Mouse (Mus musculus): Measurements from ENCODE around the gene Zfp784.
"Not testable (repeated sequence)": the region's sequence is repeated elsewhere in the genome, so short reads cannot be mapped to it uniquely, and the experiment has no call there.

Gene Zfp784

DNA sequence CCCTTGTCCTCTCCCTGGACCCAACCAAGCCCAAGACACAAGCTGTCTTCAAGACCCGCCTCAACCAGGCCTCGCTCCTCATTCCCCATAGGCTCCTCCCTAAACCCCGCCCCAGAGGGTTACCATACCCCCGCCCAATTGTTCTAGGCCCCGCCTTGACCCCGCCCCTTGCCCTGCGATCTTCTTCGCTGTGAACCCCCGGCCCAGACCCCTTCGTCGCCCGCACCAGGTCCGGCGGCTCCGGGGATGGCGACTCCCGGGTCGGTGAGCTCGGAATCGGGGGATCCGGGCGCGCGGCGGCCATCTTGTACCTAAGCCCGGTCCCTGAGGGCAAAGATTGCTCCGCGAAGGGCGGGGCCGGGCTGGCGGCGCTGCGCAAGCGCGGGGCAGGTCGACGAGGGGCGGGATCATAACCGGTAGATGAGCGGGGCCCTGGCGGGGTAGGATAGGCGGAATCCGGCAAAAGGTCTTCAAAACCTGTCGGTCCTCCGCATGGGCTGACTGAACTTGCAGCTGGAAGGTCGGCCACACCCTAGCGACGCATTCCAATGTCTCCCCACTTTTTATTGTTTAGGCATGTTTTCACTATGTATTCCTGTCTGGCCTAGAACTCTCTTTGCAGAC lies at the start of gene Zfp784:
Gene Zfp784, minus strand, starts transcription at position 338 of the 624 bp plus-strand sequence.
- Histone ChIP-seq H3K27me3 (ENCODE audit: control insufficient read depth, insufficient read depth, low read length, poor library complexity, severe bottlenecking) (no peaks in the 10 kb centered on the region), H3K36me3 (ENCODE audit: control insufficient read depth, insufficient read depth, low read length, poor library complexity, severe bottlenecking) (no peaks in the 10 kb centered on the region)
- DNase-seq (ENCODE audit: low read depth, low spot score), result peak; percentile 94

DNA sequence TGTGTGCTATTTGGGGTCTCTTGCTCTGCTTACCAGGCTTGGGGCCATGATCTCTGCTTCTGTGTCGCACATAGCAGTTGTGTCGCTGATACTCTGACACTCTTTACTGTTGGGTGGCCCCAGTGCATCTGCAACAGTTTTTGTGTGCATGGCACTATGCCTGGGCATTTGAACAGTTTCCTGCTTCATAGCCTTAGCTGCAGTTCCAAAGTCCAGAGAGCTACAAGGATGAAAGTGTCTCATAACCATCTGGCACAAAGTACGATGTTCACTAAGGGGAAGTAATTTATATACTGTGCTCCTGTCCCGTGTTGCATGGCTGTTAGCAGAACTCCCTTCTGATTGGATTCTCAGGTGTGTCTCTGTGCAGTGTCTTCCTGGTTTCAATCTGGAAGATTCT lies 49.6 kb upstream of the Zfp784 start:
- no peaks in the 10 kb centered on the region for H3K27me3 ChIP-seq (ENCODE audit: control insufficient read depth, insufficient read depth, low read length, poor library complexity, severe bottlenecking)
- no peak for DNase-seq (ENCODE audit: low read depth, low spot score)

DNA sequence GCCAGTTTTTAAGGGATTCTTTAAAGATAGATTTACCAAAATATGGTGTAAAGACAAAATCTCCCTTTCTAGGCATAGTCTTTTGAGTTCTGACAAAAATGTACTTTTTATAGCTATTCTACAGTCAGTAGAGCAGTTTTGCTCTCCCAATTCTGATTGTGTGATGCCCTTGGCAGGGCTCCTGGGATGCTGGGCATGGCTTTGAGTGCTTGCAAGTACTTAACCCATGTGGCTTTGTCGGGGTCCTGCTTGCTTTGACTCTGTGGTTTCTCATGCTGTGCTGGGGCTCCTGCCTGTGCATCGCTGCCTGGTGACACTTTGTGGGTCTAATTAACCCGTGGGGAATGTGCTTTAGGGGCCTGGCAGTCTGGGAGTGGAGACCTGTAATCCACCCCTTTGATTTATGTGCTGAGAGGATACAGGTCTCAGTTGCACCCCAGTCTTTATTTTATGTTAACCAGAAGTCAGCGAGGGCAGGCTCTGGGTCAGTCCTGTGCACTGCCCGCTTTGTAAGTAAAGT lies 48.7 kb upstream of the Zfp784 start:
- H3K27me3 ChIP-seq (ENCODE audit: control insufficient read depth, insufficient read depth, low read length, poor library complexity, severe bottlenecking), result no peaks in the 10 kb centered on the region
- DNase-seq (ENCODE audit: low read depth, low spot score), result no peak
- H3K36me3 ChIP-seq (ENCODE audit: control insufficient read depth, insufficient read depth, low read length, poor library complexity, severe bottlenecking), result peaks cover 7% of the 10 kb centered on the region

More for the DNA sequence above, 49.6 kb upstream of the Zfp784 start:
- peaks cover 11% of the 10 kb centered on the region for H3K36me3 ChIP-seq (ENCODE audit: control insufficient read depth, insufficient read depth, low read length, poor library complexity, severe bottlenecking)

GRCm38 (mm10) chr7:5085512-5085911 lies 47.3 kb upstream of the Zfp784 start:
- no peak for DNase-seq (ENCODE audit: low read depth, low spot score)
- H3K27me3 ChIP-seq (ENCODE audit: control insufficient read depth, insufficient read depth, low read length, poor library complexity, severe bottlenecking), result no peaks in the 10 kb centered on the region
- H3K36me3 ChIP-seq (ENCODE audit: control insufficient read depth, insufficient read depth, low read length, poor library complexity, severe bottlenecking), result peaks cover 7% of the 10 kb centered on the region

DNA sequence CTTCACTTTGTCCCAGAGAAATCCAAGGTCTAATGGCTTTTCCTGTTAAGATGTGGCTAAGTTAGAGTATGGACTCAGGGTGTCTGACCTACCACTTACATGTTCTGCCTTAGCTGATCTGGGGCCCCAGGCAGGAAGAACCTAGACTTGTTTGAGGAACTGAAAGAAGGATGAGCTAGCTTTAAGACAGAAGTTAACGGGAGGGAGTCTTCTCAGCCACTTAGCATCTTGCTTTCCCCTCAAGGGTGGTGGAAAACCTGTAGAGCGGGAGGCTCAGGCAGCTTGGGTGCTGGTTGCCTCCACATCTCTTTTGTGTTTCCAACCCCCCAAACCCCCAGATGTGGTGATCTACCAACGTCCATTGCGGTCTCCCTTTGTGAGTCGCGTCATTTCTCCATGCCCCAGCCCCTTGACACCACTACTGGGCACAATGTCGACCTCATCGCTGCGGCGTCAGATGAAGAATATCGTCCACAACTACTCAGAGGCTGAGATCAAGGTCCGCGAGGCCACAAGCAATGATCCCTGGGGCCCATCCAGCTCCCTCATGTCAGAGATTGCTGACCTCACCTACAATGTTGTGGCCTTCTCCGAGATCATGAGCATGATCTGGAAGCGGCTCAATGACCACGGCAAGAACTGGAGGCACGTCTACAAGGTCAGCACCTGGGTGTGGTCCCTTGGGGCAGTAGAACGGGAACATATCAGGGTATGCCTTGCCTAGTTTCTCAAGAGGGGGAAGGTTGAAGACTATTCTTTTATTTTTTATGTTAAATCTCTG lies 45.3 kb upstream of the Zfp784 start:
- DNase-seq (ENCODE audit: low read depth, low spot score), result peak; percentile 89
- H3K27me3 ChIP-seq (ENCODE audit: control insufficient read depth, insufficient read depth, low read length, poor library complexity, severe bottlenecking), result no peaks in the 10 kb centered on the region
- peaks cover 7% of the 10 kb centered on the region for H3K36me3 ChIP-seq (ENCODE audit: control insufficient read depth, insufficient read depth, low read length, poor library complexity, severe bottlenecking)

DNA sequence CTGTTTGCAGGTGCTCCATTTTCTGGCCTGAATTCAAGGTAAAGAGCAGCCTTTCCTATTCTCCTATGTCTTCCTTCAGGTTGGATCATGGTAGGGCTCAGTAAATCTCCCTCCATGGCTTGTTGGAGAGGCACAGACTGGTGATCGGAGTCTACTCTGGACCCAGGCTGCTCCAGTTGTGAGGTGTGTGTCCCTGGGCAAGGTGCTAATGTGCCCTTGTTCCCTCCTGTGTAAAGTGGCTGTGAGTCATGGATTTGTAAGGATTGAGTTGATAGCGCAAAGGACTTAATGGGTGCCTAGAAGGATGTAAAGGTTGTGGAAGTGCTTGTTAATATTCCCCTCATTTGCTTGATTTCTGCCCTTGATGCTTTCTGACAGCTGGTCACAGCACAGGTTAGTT lies 43.7 kb upstream of the Zfp784 start:
- no peaks in the 10 kb centered on the region for H3K27me3 ChIP-seq (ENCODE audit: control insufficient read depth, insufficient read depth, low read length, poor library complexity, severe bottlenecking)
- no peak for DNase-seq (ENCODE audit: low read depth, low spot score)
- peaks cover 14% of the 10 kb centered on the region for H3K36me3 ChIP-seq (ENCODE audit: control insufficient read depth, insufficient read depth, low read length, poor library complexity, severe bottlenecking)

- H3K27me3 ChIP-seq (ENCODE audit: control insufficient read depth, insufficient read depth, low read length, poor library complexity, severe bottlenecking), result no peaks in the 10 kb centered on the region
- DNase-seq (ENCODE audit: low read depth, low spot score), result no peak
- peaks cover 16% of the 10 kb centered on the region for H3K36me3 ChIP-seq (ENCODE audit: control insufficient read depth, insufficient read depth, low read length, poor library complexity, severe bottlenecking)
Observed at GRCm38 (mm10) chr7:5081241-5081640, 43.0 kb upstream of the Zfp784 start.

GRCm38 (mm10) chr7:5080815-5081214 lies 42.6 kb upstream of the Zfp784 start:
- no peaks in the 10 kb centered on the region for H3K27me3 ChIP-seq (ENCODE audit: control insufficient read depth, insufficient read depth, low read length, poor library complexity, severe bottlenecking)
- no peak for DNase-seq (ENCODE audit: low read depth, low spot score)

GRCm38 (mm10) chr7:5080010-5080751 lies 41.9 kb upstream of the Zfp784 start, which contains the start of gene Epn1:
Gene Epn1, plus strand, starts transcription at chr7:5080235.
- Histone ChIP-seq H3K27me3 (ENCODE audit: control insufficient read depth, insufficient read depth, low read length, poor library complexity, severe bottlenecking) (no peaks in the 10 kb centered on the region), H3K36me3 (ENCODE audit: control insufficient read depth, insufficient read depth, low read length, poor library complexity, severe bottlenecking) (peaks cover 14% of the 10 kb centered on the region)
- peak; percentile 98 for DNase-seq (ENCODE audit: low read depth, low spot score)

More at GRCm38 (mm10) chr7:5080815-5081214, 42.6 kb upstream of the Zfp784 start:
- peaks cover 16% of the 10 kb centered on the region for H3K36me3 ChIP-seq (ENCODE audit: control insufficient read depth, insufficient read depth, low read length, poor library complexity, severe bottlenecking)

- not testable (repeated sequence) for H3K27me3 ChIP-seq (ENCODE audit: control insufficient read depth, insufficient read depth, low read length, poor library complexity, severe bottlenecking); DNase-seq (ENCODE audit: low read depth, low spot score)
- H3K36me3 ChIP-seq (ENCODE audit: control insufficient read depth, insufficient read depth, low read length, poor library complexity, severe bottlenecking), result peaks cover 15% of the 10 kb centered on the region
Observed at GRCm38 (mm10) chr7:5079365-5080009, 41.2 kb upstream of the Zfp784 start.

- H3K27me3 ChIP-seq (ENCODE audit: control insufficient read depth, insufficient read depth, low read length, poor library complexity, severe bottlenecking), result no peaks in the 10 kb centered on the region
- peaks cover 26% of the 10 kb centered on the region for H3K36me3 ChIP-seq (ENCODE audit: control insufficient read depth, insufficient read depth, low read length, poor library complexity, severe bottlenecking)
- DNase-seq (ENCODE audit: low read depth, low spot score), result no peak
Observed at GRCm38 (mm10) chr7:5076931-5077330, 38.7 kb upstream of the Zfp784 start.

- no peak for DNase-seq (ENCODE audit: low read depth, low spot score)
- peaks cover 36% of the 10 kb centered on the region for H3K36me3 ChIP-seq (ENCODE audit: control insufficient read depth, insufficient read depth, low read length, poor library complexity, severe bottlenecking)
- no peaks in the 10 kb centered on the region for H3K27me3 ChIP-seq (ENCODE audit: control insufficient read depth, insufficient read depth, low read length, poor library complexity, severe bottlenecking)
Observed at GRCm38 (mm10) chr7:5074984-5075383, 36.7 kb upstream of the Zfp784 start.

DNA sequence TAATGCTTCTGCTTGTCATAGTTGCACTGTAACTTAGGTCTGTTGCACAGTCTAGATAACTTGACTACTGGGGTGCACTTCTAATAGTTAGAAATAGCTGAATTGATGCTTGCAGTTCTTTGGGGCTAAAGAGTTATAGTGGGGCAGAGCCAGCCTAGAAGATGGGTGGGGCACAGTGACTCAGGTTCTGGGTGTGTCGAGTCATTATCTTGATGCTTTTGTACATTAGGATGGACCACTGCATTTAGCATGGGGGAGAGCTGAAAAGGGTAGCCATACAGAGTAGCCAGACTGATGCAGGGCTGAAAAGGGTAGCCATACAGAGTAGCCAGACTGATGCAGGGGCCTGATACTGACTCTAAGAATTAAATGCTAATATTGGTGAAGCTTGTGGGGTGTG lies 35.3 kb upstream of the Zfp784 start:
- Histone ChIP-seq H3K27me3 (ENCODE audit: control insufficient read depth, insufficient read depth, low read length, poor library complexity, severe bottlenecking) (no peaks in the 10 kb centered on the region), H3K36me3 (ENCODE audit: control insufficient read depth, insufficient read depth, low read length, poor library complexity, severe bottlenecking) (peaks cover 45% of the 10 kb centered on the region)
- DNase-seq (ENCODE audit: low read depth, low spot score), result no peak

DNA sequence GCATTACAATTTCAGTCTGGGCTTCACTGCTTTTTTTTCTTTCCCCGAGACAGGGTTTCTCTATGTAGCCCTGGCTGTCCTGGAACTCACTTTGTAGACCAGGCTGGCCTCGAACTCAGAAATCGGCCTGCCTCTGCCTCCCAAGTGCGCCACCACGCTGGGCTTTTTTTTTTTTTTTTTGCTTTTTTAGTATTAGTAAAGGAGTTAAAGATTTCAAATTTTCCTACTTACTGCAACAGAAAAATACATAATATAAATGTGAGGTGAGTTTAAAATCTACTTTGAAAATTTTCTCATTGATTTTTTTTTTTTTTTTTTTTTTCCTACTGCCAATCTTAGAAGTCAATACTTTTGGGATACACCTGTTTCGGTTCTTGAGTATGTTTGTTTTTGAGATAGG lies 26.6 kb upstream of the Zfp784 start:
- no peaks in the 10 kb centered on the region for H3K27me3 ChIP-seq (ENCODE audit: control insufficient read depth, insufficient read depth, low read length, poor library complexity, severe bottlenecking)
- DNase-seq (ENCODE audit: low read depth, low spot score), result no peak

More for the DNA sequence above, 26.6 kb upstream of the Zfp784 start:
- peaks cover 18% of the 10 kb centered on the region for H3K36me3 ChIP-seq (ENCODE audit: control insufficient read depth, insufficient read depth, low read length, poor library complexity, severe bottlenecking)

Measured in splenic B cell, adult 2 months (primary cell).